Mouse (Mus musculus) heart, postnatal 14 days (tissue): ENCODE measurements around the gene Reln. TPM values are rescaled to one million over a fixed set of nuclear protein-coding genes. Genes with fewer than 3 reads are reported as not detected.

Experiments used
- DNase-seq, 2 experiments: peaks; one replicate each; pipeline ENCODE4 v3.0.0; 2021 to 2022
- intact Hi-C: fragments of 180-260 bp; cut with DNase I; formaldehyde crosslinking; loops from one replicate; pipeline ENCODE4 v1.15.1; 2025
- total RNA-seq, 2 experiments: library from RNA; stranded (reverse); gene quantifications; 2 replicates each; pipeline ENCODE4 v1.2.3; 2021

Reln gene
- total RNA-seq, 2 experiments from 2014 or later, result 3.7 to 4.6 TPM

DNA sequence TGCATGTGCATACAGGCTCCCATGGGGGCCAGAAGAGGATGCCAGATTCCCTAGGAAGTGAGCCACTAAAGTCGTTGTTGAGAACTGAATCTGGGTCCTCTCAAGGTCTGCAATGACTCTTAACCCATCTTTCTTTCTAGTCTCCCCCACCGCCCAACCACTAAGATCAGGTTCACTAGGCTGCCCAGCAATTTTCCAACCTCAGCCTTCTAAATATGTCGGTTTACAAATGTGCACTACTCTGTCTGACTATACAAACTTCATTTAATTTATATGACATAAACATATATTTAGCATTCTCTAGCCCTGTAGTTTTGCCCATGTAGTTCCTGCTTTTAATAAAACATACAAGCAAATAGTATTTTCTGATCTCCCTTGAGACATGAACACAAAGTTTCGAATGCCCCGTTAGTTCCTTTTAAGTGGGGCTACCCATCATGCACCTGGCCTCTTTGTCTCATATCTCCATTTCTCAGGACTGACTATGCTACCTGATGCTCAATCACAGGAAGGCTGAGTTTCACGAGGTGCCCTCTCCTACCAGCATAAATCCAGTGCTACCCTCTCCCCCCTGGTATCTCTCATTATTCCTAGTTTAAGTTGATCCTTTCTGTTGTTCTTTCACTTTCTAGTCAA, 317.1 kb downstream of the Reln start:
- intact Hi-C loops, result no loop called here
- DNase-seq, result no peak

DNA sequence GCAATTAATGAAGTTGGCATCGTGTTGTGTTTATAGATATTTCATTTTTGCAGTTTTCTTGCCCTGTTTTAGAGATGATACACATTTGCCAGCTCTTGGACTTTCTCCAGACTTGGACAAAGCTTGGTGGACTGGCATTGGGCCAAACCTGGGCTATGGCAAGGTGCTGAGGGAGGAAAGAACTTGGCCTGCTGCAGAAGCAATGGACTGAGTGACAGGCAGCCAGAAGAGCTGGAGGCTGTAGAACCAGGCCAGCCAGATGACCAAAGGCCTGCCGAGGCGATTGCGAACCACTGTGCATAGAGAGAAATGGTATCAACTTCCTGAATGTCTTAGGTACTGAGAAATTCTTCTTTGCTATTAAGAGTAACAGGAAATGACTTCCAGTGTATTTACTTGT, 318.8 kb downstream of the Reln start:
- DNase-seq, result peak in 1 of 2 experiments; percentile 3
- intact Hi-C loops, result no loop called here

DNA sequence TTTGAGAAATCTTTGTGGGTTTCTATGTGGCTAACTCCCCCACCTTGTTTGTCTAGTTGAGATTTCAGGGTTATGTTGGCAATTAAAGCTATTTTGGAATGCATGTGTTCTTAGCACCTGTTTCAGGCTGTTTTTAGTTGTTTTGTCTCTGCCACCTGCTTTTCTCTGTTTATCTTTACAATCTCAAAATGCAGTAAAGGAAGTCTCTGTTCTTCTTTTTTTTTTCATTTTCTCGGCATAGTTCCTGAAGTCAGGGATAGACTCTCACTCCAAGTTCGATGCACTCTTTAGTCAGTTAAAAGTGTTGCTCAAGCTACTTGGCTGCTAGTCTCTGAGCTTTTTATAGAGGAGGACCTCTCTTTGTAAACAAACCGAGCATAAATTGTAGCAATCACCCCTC, 320.4 kb downstream of the Reln start:
- DNase-seq, result no peak
- intact Hi-C loops, result no loop called here

DNA sequence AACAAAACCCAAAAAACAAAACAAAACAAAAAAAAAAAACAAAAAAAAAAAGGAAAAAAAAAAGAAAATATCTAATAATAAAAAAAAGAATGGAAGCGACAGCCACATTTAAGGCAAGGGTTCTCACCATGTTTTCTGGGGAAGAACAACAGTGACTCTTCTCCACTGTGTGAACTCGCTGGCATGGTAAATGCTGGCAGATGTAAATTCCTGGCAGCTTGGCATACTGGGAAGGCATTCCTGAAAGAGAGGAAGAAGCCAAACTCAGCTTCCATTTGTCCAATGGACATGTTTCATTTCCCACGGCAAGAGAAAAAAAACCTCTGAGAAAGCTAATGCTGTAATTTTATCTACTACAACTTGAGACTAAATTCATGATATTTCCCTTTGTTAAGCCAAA, 326.6 kb downstream of the Reln start:
- intact Hi-C loops, result no loop called here
- no peak for DNase-seq

DNA sequence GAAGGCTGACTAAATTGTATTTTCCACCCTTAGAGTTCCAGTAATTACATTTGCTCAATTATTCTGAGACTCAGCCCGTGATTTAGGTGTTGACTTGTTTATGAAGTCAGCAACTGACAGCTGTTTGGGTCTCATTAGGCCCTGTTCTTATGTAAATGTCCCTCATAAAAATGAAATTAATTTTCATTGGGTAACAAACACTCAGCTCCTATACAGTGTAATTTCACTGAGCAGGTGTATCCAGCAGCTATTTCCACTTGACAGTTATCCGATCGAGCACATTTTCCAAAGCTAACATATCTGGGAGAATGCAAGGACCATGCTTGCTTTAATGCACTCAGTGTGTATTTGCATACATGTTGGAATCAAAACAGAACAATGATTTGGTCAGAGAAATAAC, 330.0 kb downstream of the Reln start:
- intact Hi-C loops, result no loop called here
- no peak for DNase-seq

DNA sequence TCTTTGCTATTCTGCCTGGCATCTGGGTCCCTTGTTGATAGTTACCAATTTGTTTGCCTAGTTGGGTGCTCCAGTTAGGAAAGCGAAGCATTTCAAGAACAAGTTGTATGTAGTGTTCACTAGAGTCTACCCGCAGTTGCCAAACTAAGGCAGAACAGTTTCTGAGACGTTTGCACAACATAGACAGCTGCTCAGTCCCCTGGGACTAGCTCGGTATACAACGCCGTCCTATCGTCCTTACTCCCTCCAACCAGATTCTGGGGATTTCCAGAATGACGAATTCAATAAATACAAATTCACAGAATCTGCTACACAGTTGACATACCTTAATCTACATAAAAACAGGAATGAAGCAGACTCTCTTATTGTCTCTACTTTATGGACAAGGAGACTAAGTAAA, 335.4 kb downstream of the Reln start:
- intact Hi-C loops, result no loop called here
- no peak for DNase-seq

DNA sequence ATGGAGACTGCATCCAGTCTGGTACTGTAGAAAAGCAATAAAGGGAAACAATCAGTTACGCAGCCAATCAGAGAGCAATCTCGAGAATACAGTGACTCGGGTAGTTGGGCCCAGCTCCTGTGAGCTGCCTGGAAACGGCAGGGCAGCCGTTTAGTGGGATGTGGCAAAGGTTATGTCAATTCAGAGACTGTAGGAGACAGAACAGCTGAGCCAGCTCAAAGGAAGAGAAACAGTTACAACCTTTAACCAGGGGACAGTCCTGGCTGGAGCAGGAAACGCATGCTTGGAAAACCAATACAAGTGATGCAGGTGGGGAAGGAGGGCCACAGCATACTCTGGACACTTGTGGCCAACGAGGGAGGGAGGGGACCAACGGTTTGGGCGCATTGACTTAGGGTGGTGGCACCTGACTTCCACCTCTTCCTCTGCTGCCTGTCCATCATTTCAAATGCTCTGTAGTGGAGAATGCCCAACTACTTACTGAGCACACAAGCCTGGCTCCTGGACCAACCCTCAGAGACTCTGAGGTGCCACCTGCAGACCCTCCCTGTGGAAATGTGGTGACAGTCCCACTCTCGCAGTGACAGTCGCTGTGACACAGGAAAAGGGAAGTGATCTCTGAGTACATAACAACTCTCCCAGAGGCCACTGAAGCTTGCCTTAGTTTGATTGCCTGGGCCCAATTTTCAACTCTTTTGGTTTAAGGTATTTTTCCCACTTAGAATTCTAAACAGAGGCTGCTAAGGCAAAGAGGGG, 337.0 kb downstream of the Reln start:
- intact Hi-C loops, result no loop called here
- DNase-seq, result no peak

DNA sequence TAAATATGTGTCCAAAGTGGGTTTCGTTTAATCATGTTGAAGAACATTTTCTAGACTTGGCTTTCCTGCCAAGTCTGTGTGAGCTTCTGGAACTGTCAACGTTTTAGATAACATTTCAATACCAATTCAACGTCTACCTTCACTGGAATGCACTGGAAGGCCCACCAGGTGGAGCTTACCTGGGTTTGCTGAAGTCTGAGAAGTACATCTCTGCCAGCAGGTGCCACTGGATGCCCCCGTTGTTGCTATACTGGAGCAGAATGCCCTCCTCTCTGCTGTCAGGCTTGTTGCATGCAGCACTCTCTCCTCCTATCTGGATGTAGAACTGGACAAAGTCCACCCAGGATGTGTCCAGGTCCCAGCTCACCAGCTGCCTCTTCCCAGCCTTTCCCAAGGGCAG, 340.6 kb downstream of the Reln start:
- intact Hi-C loops, result no loop called here

DNA sequence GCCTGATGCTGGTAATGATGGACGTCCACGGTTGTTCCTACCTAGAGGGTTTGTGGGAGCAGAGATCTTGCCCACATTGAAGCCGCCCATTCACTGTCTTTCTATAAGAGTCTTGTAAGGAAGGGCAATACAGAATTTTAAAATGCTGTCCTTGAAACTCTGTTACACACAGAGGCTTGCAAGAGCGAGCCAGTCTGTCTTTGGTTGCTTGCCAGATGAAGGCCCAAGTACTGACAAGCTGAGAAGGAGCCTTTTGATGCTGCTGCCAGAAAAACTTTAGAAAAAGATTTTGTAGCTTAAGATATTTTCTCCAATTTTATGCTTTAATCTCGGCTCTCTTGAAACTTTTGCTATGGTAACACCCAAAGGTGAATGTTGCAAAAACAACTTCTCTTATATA, 356.8 kb downstream of the Reln start:
- no peak for DNase-seq
- intact Hi-C loops, result loop anchor here (5.0 kb wide), 1 partner anchor 525 kb away; no protein-coding TSS in a partner anchor

More for the DNA sequence above, 340.6 kb downstream of the Reln start:
- DNase-seq, result no peak

DNA sequence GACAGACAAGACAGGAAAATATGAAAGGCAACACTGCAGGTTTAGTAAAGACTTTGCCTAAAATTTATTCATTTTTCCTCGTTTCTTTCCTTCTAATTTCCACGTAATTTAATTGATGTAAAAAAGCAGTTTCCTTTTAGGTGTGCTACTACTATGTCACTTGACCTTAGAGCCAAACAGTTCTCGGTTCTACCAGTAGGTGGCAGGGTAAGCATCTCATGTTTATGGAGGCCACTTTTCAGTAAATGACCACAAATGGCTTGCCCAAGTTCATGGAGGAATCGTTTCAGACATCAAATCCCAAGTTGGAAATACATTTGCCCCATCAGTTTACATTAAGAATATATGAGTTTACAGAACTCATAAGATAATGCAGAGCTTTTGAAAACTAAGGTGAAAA, 358.2 kb downstream of the Reln start:
- intact Hi-C loops, result loop anchor here (5.0 kb wide), 1 partner anchor 526 kb away; no protein-coding TSS in a partner anchor
- peak; percentile 34 to 68 for DNase-seq

DNA sequence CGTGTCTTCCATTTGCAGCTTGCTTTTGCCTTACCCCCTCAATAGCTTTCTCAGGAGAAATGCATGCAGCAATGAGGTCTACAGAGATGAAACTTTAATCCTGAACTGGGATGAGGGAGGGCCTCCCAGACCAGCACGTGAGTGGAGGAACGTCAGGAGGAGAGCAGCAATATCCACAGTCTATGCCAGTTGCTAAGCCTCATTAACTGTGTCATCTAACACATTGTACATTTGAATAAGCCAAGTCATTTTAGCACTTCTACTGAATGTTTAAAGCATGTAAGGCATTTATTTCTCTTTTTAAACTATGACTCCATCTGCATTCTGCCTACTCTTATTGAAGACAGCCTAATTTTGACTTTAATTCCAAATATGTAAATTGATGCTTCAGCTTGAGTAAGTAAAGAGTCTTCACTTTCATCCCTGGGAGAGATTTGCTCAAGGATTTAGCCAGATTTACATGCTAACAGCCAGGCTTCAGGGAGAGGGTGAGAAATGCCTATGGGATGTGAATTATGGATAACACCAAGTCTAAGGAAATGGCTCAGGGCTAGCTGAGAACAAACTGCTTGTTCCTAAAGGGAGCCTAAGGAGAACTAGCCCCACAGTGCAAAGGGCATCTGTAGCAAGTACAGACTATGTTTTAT, 361.4 kb downstream of the Reln start:
- intact Hi-C loops, result no loop called here
- DNase-seq, result no peak

DNA sequence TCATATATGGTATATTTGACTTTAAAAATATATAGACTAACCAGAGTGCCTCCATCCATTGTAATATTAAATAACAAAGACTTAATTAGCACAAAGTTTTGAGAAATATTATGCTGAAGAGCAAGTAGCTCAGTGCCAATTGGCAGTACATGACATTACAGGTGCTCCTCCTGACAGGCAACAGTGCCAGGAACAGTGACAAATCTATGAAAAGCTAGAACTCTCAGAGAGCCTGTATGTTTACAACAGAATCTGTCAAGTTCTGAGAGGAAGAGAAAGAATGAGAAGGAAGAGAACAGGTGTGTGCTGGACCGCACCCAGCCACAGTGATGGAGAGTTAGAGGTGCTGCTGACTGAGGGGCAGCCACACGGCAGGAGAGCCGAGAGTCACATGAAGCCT, 363.3 kb downstream of the Reln start:
- no peak for DNase-seq
- intact Hi-C loops, result no loop called here

DNA sequence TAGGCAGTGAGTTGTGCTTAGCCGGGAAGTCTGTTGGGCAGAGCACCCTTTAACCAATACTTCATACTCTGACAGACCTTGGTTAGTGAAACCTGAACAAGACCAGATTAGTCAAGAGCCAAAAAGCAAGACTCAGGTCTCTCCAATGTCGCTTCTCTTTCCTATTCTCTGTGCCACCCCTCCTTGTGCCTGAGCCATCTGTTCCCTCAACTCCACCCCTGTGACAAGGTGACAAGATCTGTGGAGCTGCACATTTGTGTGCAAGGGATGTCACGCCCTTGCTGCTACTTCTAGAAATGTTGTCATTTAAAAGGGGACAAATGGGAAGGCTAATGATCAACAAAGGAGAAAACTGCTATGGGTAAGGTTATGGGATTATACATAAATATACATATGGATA, 364.0 kb downstream of the Reln start:
- intact Hi-C loops, result no loop called here

DNA sequence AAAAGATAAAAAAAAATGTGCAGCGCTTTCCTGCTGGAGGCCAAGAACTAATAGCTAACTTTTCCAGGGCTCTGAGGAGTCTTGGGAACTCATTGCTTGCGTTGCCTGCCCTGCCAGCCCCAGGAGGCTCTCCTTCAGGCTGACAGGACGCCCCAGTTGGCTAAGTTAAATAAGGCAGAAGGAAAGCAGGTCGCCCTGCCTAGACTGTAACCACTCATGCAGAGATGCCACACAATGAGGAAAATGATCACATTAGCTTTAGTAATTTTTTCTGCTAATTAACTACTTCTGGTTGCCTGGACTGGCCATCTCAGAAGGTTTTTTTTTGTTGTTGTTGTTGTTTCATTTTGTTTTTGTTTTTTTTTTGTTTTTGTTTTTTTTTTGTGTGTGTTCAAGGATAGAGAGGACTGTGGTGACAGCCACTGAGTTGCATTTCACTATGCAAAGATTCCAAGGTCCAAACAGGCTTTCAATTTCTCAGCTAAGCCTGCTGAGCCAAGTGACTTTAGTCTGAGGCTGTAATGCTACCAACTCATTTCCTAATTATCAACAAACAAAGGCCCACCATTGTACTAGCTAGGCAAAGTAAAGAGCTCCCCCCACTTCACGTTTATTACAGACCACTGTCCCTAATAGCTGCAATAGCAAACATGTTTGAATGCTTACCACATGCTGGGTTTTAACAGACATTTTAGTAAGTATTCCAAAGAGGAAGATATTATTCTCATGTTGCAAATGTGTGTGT, 371.1 kb downstream of the Reln start:
- DNase-seq, result no peak

More for the DNA sequence above, 364.0 kb downstream of the Reln start:
- DNase-seq, result no peak

DNA sequence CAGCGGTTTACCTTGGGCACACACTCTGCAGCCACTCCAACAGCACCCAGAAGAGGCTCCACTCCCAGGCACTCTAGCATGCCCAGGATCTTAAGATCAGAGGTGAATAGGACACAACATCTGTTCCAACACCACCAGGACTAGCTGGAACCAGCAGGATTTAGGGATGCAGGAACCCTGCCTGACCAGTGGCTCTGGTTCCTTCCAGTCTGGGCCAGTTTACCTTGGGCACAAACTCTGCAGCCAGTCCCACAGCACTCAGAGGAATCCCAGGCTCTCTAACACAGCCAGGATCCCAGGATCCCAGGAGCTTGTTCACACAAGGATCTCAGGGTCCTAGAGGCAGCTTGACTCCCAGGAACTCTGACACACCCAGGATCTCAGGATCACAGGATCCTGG, 382.7 kb downstream of the Reln start:
- no peak for DNase-seq
- intact Hi-C loops, result no loop called here

More for the DNA sequence above, 371.1 kb downstream of the Reln start:
- intact Hi-C loops, result no loop called here

DNA sequence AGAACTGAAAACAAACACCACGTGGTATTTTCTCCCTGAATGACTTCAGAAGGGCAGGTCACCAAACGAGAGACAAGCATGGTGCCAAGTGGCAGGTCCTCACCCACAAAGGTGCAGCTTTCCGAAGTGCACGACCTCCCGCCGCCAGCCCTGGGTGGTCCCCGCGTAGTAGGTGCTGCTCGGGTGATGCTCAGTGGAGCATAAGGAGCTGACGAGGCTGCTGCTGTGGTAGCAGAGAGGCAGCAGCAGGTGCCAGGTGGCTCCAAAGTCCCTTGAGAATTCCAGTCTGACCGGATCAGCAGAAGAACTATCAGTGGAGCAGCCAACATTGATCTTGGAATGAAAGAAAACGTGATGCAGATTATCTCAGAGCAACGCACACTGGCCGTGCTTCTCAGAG, 384.4 kb downstream of the Reln start:
- intact Hi-C loops, result no loop called here
- DNase-seq, result no peak

DNA sequence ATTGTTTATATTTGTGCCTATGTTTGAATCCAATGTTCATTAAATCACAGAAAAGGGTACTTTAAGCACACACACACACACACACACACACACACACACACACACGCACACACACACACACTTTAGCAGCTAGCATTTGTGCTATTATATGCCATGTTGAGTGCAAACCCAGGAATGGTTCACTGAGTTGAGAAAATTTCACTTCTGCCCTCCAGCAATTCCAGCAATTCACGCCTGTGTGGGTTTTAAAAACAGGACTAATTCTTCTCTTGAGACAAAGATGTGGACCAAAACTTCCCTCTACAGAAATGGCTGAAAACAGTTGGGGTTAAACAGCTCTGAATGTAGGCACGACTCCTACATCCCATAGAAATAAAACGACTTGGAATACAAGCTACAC, 386.9 kb downstream of the Reln start:
- no peak for DNase-seq
- intact Hi-C loops, result no loop called here

DNA sequence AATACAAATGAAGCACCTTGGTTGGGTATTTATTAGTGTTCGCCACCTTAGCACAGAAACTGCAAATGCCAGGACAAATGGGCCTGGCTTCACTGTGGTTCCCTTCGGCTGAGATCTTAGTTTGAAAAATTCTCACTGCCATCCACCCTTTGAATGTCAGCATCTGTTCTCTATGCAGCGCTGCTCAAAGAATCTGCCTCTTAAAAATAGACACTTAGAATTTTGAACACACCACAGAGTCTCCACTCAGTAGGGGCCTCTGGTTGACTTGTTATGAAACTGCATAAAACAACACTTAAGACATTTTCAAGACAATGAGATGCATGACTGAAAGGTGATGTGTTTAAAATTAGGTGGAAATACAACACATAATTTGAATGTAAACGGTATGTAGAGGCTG, 387.4 kb downstream of the Reln start:
- no peak for DNase-seq
- intact Hi-C loops, result no loop called here

DNA sequence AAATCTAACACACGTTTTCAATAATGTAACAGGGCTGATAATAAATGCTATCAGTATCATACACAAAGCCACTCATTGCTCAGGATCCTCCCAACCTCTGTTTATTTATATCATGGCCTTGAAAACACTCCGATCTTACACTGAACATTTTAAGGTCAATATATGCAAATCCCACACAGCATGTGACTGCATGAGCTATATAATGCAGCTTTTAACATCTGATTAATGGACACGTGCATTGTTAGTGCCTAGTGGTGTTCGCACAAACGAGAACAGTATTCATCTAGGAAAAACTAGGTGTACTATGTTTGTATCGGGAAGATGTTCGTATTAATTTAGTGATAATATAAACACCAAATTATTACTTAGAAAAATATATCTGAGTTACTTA, 395.0 kb downstream of the Reln start:
- intact Hi-C loops, result no loop called here
- DNase-seq, result no peak

DNA sequence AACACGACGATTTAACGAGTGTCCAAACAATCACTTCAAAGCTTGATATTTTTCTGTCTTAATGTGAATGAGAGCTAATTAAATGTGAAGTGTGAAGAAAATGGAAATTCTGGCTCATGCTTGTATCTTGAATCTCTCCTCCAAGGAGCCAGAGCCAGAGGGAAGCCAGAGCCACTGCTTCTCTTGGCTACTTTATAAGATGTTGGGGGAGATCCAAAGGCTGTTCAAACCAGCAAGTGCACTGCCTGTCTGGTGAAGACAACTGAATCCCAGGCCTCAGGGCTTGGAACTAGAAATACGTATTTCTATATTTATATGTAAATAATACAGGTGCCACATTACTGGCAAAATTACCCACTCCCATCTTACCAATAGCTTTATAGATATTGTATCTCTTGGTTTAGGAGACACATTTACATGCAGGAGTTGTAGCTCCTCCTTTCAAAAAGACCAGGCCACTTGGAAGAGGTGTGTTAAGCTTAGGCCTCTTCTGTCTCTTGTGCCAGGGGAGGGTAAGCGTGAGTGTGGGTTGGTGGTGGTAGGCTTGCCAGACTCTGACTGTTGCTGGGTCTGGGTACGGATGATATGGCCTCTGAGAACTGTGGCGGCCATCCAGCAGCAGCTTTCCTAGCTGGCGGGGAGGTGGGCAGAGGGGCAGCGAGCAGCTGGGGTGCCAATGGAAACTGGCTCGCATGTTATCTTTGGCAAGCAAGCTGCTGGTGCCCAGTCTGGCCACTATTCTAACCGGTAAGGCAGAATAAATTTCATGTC, 395.6 kb downstream of the Reln start:
- intact Hi-C loops, result no loop called here

More for the DNA sequence above, 395.6 kb downstream of the Reln start:
- no peak for DNase-seq
